Mouse (Mus musculus) neural tube, embryonic 10.5 days (tissue): ENCODE data around the gene Dbi.

Experiments
- DNase-seq: peaks from one replicate; pipeline ENCODE4 v3.0.0-alpha.2; 2017; ENCODE audit warnings: low spot score; ENCODE audit errors: extremely low spot score

Dbi gene

DNA sequence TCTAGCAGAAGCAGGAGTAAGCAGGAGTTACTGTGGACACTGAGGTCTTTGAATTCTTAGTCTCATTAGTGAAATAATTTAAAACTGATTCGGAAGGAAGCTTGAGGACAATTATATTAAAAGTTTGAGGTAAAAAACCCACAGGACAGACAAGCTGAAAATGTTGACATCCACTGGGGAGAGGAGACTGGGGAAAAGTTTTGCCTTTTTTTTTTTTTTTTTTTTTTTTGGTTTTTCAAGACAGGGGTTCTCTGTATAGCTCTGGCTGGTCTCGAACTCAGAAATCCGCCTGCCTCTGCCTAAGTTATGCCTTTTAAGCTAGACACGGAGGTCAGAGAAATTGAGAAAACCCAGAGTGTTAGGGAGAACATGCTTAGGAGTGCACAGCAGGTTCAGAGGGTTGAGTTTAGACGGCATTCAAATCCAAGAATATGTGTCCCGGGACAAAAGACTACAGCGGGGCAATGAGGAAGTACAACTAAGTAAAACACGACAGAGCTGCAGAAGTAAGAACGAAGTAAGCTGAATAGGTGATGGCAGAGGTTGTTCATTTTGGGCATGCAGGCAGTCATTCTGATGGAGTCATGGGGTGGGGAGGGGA lies 1.2 kb upstream of the Dbi start:
- DNase-seq, result no peak

DNA sequence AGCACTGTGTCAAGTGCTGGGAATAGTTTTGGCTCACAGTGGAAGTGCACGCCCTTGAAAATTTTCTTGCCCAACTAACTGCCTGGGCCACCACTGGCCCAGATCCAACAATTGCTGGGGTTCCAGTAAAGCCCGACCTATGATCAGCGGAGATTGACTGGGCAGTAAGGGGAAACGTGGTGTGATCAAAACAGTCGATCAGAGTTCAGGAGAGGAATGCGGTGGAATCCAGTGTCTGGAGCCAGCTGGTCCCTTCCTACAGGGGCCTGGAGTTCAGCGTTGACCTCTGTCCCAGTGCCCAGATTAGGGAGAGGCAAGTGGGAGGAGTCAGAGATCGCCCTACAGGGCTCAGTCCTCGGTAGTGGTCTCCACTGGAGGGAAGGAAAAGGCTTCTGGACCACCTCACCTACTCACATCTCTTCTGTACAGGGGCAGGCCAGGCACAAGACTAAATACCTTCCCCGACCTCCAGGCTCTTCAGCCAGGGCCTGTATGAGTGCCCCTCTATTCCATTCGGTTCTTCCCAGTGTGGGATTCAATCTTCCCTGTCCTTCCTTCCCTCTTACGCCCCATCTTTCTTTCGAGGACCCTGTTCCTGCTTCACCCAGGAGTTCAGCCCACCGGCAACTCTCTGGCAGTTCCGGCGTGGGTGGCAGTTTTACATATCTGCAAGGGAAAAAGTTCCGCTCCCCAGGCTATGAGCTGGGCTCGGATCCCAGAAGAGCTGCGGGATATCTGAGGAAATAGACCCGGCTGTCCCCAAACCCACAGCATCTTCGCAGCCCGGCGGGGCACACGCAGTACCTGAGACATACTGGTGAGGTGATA lies 523 bp downstream of the Dbi start:
- DNase-seq, result no peak

DNA sequence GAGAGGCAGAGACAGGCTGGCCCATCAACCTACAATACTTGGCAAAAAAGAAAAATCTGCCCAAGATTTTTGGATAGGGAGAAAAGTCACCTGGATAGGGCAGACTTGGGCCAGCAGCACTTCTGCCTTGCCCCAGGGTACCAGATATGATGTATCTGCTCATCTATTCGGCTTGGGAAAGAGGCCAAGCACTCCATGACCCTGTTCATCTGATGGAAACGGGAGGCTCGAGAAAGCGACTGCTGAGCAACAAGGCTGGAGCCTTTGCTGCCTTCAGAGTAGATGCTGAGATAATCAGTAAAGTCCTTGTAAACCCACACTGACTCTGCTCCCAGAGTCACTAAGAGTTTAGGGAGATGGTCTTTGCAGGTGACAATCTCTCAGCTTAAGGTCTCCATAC lies 1.5 kb downstream of the Dbi start:
- no peak for DNase-seq

DNA sequence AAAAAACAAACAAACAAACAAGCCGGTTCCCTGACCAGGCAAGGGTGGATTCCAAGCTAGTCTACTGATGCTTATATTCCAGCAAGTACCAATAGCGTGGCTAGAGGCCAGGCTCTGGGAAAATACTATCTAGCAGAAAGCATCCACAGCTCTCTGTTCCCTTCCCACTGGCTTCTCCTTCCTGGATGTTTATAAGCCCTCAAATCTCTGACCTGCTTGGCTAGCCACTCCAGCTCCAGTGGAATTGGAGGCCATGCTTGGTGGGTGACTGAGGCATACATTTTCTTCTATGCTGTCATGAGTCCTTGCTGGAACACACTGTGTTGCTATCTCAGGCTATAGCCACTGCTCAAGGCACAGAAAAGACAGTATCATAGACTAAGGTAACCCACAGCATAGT lies 2.0 kb downstream of the Dbi start:
- DNase-seq, result no peak

DNA sequence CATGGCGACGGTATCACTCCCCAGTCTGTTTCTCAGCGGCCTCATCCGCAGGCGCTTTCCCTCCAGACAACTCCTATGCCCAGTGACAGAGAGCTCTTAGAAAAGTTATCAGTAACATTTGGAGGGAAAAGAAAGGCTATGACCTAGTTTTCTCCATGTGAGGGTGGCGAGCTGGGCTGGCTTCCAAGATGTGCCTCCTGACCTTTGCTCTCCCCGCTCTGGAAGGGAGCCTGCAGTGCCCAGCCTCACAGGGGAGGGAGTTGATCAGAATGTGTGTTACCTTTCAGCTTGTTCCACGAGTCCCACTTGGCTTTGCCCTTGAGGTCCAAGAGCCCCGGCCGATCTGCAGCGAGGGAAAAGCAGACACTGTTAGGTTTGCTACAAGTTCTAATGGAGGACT lies 4.8 kb downstream of the Dbi start:
- DNase-seq, result no peak

DNA sequence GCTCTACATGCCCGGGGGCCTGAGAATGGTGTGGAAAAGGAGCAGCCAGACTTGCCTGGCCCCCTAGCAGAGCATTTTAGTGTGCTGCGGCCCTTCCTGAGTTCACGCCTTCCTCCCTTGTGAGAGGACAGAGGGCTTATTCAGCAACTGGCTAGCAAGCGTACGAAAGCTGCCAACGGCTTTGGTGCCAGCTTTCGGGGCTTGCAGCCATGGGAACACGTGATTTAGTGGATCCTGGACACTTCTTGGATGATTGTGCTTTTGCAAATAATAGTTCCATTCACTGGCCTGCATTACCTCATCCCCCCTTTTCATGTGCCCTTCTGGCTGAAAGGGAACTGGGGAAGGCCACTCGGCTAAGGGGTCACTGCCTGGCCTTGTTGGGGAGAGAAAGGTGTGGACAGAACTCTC lies 5.2 kb downstream of the Dbi start:
- no peak for DNase-seq

DNA sequence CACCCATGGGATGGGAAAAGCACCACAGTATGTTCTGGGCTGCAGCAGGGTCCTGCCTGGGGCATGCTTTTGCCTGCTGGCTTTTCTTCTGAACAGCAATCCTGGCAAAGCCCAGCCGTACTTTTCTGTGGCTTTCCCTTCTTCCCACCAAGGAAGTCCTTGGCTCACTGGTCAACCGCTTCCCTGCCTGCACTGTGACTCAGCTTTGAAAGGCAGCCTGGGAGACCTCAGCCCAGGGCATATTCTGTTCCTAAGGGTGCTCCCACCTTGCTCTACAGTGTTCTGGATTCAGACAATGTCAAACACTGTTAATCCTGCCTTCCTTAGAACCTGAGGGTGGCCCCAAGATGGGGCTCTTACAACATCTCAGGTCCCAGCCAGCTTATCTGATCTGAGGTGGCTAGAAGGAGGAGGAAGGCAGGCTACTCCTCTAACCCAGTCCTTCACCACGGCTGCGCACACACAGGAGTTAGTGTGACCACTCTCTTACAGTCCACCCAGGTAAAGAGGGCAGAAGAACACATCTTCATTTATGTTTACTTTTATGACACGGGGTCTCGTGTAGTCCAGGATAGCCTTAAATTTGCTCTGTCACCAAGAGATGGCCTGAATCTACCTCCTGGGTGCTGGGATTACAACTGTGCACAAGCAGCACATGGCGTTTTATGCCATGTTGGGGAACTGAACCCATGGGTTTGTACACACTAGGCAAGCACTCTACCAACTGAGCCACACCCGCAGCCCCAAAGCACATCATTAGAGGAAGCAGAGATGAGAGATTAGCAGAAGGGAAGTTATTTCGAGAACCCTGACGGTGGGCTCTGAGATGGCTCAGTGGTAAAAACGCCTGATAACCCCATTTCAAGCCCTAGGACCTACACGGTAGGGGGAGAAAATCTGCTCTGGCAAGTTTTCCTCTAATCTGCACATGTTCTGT lies 8.4 kb downstream of the Dbi start:
- DNase-seq, result no peak

DNA sequence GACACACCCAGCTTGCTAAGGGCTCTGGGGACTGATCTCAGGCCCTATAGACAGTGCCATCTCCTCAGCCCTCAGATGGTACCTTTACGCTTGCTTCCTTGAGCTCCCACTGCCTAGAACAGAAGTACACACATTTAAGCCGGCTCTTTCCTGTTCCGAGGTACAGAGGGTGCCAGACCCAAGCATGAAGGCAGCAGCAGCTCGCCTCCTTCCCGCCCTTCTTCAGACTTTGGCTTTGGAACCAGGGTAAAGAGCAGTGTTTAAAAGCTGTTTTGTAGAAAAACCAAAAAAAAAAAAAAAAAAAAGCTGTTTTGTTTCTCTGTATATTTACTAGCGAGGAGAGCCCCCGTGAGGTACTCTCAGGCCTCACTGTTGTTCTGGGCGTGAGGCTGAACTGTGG lies 9.1 kb downstream of the Dbi start:
- no peak for DNase-seq

DNA sequence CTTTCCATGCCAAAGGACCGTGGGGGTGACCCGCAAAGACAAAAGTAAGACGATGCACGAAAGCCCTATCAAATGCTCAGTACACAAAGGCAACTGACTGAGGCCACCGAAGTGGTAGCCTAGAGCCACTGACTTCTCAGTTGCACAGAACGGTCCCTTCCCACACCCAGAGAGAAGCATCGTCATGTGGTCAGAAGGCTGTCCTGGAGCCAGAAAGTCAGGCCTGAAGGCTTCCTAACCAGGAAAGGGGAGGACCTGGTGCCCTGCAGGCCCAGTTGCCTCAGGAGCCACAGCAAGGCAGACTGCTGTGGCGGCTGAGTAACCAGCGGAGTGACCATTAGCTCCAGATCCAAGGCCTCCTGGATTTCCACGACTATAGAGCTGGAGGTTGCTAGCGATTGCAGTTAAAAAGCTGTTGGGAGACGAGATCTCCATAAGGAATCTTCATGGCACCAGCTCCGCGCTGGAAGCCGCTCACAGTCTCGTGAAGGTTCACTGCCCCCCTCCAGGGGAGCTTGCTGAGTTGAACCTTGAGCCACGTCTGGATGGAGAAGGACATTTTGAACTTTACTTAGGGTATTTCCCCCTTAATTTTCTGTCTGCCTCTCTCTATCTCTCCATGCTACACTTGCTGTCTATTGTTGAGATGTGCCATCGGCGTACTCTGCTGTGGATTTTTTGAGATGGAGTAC lies 11.0 kb downstream of the Dbi start:
- DNase-seq, result no peak

DNA sequence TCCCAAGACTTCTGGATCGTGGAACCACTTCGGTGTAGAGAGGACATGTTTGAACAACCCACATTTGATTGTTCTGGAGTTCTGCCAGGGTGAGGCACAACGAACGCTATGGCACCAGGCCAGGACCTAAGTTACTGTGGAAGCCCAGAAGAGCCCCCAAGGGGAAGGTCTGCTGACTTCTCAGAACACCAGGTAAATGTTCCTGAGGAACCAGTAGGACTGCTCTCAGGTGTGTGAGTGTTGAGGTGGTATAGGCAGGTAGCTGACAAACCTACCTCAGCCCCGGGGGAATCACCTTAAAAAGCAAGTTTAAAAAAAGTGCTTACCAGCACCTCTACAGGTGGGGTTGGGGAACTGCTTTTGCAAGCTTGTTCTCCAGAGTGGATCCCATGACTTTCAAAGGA lies 15.3 kb downstream of the Dbi start:
- DNase-seq, result no peak

DNA sequence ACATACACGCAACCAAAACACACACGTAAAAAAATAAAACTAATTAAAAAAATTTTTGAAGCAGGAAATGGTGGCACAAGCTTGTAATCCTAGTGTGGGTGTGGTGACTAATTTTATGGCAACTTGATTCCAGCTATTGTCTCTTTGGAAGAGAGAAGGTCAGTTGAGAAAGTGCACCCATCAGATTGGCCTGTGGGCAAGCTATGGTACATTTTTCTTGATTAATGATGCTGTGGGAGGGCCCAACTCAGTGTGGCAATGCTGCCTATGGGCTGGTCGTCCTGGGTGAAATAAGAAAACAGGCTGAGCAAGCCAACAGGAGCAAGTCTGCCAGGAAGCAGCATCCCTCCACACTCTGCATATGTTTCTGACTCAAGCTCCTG lies 19.7 kb downstream of the Dbi start:
- DNase-seq, result no peak

DNA sequence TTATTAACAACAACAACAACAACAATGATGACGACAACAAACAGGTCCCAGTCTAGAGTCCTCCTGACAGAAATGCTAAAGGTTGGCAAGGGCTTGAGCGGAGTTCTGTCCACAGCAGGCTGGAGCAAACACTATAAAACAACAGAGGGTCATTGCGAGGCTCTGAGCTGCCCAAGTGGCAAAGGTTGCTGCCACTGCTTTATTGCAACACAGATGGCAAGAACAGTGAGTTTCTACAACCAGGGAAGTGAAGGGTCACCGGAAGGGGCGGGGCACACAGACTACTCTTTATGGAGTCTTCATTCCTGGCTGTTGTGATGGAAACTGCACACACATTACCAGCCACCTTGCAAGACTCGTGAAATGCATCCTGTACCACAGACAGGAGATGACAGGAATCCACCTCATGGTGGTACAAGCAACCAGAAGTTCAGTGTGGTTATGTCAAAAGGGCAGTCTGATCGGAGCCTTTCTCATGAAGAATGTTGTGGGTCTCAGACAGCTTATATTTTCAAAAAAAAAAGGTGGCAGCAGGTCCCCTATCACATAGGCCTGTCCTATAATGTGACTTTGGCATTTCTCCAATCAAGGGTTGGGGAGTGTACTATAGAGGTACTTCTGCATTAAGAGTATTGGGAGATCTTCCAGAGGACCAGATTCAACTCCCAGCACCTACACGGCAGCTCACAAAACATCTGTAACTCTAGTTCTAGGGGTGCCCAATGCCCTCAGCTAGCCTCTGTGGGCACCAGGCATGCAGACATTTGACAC lies 20.2 kb downstream of the Dbi start:
- DNase-seq, result no peak

DNA sequence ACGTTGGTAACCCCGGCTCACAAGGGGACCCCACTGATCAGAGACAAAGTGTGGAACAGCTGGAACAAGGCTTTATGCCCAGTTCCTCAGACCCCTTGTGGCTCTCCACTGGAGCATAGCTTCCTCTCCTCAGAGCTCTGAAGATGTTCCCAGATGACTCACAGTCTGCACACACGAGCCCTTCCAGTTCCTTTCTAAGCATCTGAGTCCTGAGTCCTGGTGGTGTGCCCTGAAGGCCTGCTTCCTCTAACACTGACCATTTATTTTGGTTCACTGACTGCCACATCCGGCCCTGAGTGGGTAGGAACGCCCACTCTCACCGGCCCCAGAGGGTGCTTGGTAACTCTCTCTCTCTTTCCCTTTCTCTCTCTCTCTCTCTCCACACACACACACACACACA lies 21.4 kb downstream of the Dbi start:
- DNase-seq, result no peak

DNA sequence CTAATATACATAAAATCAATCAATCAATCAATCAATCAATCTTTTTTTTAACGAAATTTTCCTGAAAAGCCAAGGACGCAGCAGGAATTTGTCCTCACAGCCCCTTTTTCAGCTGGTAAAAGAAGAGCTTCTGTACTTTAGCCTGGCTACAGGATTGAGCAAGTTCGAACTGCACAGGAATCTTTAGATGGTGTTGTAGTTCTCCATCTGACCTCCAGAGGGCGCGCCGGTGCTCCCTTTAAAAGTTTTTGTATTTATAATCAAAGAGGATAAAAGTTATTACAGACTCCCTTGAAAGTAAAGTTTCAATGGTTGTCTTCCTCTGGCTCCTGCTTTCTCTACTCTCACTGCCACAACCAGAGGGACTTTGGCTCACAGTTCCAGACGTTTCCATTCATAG lies 22.6 kb downstream of the Dbi start:
- DNase-seq, result peak; percentile 55

DNA sequence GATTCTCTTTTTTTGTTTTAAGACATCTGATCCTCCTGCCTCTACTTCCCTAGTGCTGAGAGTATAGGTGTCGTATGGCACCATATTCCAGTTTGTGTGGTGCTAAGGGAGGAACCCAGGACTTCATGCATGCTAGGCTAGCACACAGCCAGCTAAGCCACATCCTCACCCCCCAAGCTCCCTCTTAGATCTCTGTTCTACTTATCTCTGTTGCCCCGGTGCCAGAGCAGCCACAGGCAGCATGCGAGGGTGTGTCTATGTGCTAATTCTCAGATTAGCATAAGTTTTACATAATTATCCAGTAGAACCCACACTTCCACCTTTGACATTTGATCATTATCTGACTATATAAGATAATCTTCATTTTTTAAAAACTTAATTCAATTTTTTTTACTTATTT lies 26.0 kb downstream of the Dbi start:
- DNase-seq, result no peak

DNA sequence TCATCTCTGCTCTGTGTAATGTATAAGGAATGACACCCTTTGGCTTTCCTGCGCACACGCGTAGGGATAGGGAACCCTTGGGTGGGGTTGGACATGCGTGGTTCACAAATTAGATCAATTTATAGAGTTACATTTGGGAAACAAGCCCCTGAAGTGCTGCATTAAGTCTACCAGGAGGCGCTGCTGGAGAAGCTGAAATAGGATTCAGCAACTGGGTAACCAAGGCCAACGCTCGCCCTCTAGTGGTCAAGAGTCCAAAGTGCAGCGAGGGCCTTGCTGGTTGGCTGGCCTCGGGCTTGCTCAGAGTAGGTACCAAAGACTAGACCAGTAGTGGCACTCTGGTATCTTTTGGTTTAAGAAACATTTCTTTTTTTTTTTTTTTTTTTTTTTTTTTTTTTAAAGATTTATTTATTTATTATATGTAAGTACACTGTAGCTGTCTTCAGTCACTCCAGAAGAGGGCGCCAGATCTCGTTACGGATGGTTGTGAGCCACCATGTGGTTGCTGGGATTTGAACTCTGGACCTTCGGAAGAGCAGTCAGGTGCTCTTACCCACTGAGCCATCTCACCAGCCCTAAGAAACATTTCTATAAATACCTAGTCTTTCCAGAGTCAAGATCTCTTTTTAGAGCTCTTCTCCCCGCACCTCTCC lies 27.3 kb downstream of the Dbi start:
- peak; percentile 86 for DNase-seq

DNA sequence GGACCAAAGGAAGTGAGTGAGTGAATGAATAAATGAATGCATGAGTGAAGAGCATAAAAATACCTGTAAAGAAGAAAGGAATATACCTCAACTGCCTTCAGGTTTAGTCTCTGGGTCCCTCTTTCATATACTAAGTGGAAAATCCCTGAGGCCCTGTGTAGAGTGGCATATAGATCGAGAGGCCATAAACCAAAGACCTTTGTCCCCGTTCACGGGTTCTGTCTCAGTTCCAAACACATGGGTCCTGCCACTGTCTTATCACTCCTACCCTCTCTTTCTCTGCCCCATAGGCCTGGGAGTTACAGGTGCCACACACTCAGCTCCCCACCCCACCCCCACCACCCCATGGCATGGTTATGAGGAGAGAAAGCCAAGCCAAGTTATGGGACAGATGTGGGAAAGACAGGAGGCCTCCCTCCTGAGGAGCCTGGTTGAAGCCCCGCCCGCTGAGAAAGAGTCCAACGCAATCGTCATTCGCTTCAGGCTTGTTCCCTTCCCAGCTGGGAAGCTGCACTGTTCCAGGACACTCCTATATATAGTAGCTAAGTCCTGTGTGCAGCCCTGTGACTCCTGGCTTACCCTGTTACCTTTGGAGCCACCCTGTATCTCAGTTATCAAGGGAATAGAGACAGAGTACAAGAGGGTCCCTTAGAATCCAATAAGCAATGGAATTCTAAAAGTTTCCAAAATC lies 29.9 kb downstream of the Dbi start:
- no peak for DNase-seq

DNA sequence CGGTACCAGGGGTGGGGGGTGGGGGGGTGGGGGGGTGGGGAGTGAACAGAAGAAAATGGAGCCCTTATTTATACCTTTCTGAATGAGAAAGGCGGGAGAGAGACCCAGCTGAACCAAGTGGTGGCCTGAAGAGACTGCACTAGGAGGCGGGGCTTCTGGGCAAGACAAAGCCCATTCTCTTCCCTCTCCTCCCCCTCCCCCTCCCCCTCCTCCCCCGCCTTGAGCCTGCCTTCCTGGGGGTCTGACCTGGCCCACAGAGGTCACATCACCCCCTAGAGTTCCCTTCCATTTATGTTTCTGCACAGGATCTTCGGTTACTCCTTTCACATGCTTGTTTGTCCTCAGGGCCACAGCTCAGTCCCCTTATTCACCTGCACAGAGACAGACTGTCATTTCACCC lies 31.7 kb downstream of the Dbi start:
- no peak for DNase-seq

DNA sequence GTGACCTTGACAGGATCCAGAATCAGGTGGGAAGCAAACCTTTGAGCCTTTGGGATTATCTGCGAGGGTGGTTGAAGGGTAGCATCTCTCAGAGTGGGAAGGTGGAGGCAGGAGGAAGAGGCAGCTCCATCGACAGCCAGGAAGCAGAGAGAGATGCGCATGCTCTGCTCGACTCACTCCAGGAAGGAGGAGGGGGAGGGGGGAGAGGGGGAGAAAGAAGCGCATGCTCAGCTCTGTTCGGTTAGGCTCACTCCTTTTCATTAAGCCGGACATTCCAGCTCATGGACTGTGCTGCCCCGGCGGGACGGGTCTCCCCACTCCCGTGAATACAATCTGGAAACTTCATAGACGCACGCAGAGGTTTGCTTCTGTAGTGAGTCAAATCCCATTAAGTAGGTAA lies 34.2 kb downstream of the Dbi start:
- DNase-seq, result no peak

DNA sequence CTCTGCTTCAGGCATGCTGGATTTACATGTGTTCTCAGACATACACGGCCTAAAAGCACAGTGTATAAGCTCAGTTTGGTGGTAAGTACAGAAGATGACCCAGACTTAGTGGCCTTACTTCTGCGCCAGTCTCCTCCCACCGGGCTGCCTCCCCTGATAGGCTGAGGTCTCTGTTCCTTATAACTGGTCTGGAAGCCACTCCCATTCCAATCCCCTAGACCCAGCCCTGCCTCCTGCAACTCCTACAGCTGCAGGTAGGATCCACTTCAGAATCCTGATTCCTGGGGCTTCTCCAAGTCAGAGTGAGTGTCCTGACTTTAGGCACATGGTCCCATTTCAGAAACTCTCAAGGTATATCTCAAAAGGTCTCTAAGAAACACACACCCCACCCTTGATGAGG lies 35.2 kb downstream of the Dbi start:
- DNase-seq, result no peak
